Mouse (Mus musculus) lung, postnatal 10 days (tissue): ENCODE data around the gene Picalm.

Experiments
- DNase-seq: peaks from one replicate; pipeline ENCODE4 v3.0.0; 2021

The Picalm gene

GRCm38 (mm10) chr7:90129732-90130392, at the start of gene Picalm:
Gene Picalm (plus strand): TSS chr7:90130213.
- DNase-seq, result peak; percentile 100

- DNase-seq, result peak; percentile 20
These were observed 46.2 kb upstream of the Picalm start for GRCm38 (mm10) chr7:90083799-90084198.

GRCm38 (mm10) chr7:90084531-90084930, 45.5 kb upstream of the Picalm start:
- peak; percentile 29 for DNase-seq

- no peak for DNase-seq
These were observed 44.3 kb upstream of the Picalm start for GRCm38 (mm10) chr7:90085713-90086112.

GRCm38 (mm10) chr7:90086821-90087220, 43.2 kb upstream of the Picalm start:
- no peak for DNase-seq

GRCm38 (mm10) chr7:90090996-90091395, 39.0 kb upstream of the Picalm start:
- no peak for DNase-seq

GRCm38 (mm10) chr7:90091756-90092155, 38.3 kb upstream of the Picalm start:
- DNase-seq, result no peak

- DNase-seq, result no peak
These were observed 37.3 kb upstream of the Picalm start for GRCm38 (mm10) chr7:90092452-90093450.

GRCm38 (mm10) chr7:90095097-90095496, 34.9 kb upstream of the Picalm start:
- no peak for DNase-seq

- DNase-seq, result peak; percentile 86
These were observed 34.1 kb upstream of the Picalm start for GRCm38 (mm10) chr7:90095766-90096372.

- DNase-seq, result no peak
These were observed 33.4 kb upstream of the Picalm start for GRCm38 (mm10) chr7:90096609-90097008.

GRCm38 (mm10) chr7:90098253-90098652, 31.8 kb upstream of the Picalm start:
- DNase-seq, result no peak

GRCm38 (mm10) chr7:90099248-90099647, 30.8 kb upstream of the Picalm start:
- no peak for DNase-seq

- no peak for DNase-seq
These were observed 29.3 kb upstream of the Picalm start for GRCm38 (mm10) chr7:90100614-90101160.

- DNase-seq, result no peak
These were observed 13.9 kb upstream of the Picalm start for GRCm38 (mm10) chr7:90116100-90116499.

- DNase-seq, result no peak
These were observed 9.9 kb upstream of the Picalm start for GRCm38 (mm10) chr7:90120106-90120505.

- DNase-seq, result peak; percentile 83
These were observed 5.0 kb upstream of the Picalm start for GRCm38 (mm10) chr7:90124991-90125390.

- no peak for DNase-seq
These were observed 1.3 kb upstream of the Picalm start for GRCm38 (mm10) chr7:90128631-90129200.

GRCm38 (mm10) chr7:90129271-90129731, 712 bp upstream of the Picalm start:
- no peak for DNase-seq

GRCm38 (mm10) chr7:90130501-90131375, 725 bp downstream of the Picalm start:
- peak; percentile 36 for DNase-seq

- no peak for DNase-seq
These were observed 1.3 kb downstream of the Picalm start for GRCm38 (mm10) chr7:90131376-90131651.

- peak; percentile 23 for DNase-seq
These were observed 1.8 kb downstream of the Picalm start for GRCm38 (mm10) chr7:90131831-90132241.
